Mouse (Mus musculus) ES-E14 (cell line): Measurements from ENCODE around the gene Msl1. TPM values are rescaled to one million over a fixed set of nuclear protein-coding genes. Genes with fewer than 3 reads are reported as not detected.

Source experiments
- DNase-seq: peaks from one replicate; pipeline ENCODE4 v3.0.0-alpha.2; 2013; ENCODE audit warnings: low read depth, low spot score
- H3K27ac ChIP-seq: 2 replicates; pipeline ENCODE4 v1.5.1; 2012; ENCODE audit warnings: low read depth, mild to moderate bottlenecking, low read length, moderate library complexity, mixed read lengths; ENCODE audit not compliant: poor library complexity, insufficient read depth, severe bottlenecking
- H3K36me3 ChIP-seq: 2 replicates; pipeline ENCODE4 v1.6.1; 2012; ENCODE audit warnings: mild to moderate bottlenecking, low read length, moderate library complexity, mixed read lengths; ENCODE audit not compliant: control insufficient read depth, poor library complexity, insufficient read depth, severe bottlenecking
- H3K4me1 ChIP-seq, 2 experiments: fragments of 150-350 bp in 1 of 2; sonication (generic) in 1 of 2; 2 replicates each; pipeline ENCODE4 v1.6.1; 2012; ENCODE audit warnings: low read length in 2 of 2, mild to moderate bottlenecking in 1 of 2, mixed read lengths in 1 of 2; ENCODE audit not compliant: control insufficient read depth in 2 of 2, insufficient read depth in 2 of 2, poor library complexity in 1 of 2
- H3K4me3 ChIP-seq, 2 experiments: fragments of 150-350 bp in 1 of 2; sonication (generic) in 1 of 2; 2 replicates each; pipeline ENCODE4 v1.5.1; 2012; ENCODE audit warnings: low read length in 2 of 2, low read depth in 1 of 2, mild to moderate bottlenecking in 1 of 2, mixed read lengths in 1 of 2; ENCODE audit not compliant: insufficient read depth in 1 of 2, poor library complexity in 1 of 2, severe bottlenecking in 1 of 2
- H3K9ac ChIP-seq: 2 replicates; pipeline ENCODE4 v1.6.1; 2012; ENCODE audit warnings: low read depth, mild to moderate bottlenecking, low read length, mixed read lengths; ENCODE audit not compliant: poor library complexity, insufficient read depth, severe bottlenecking
- H3K9me3 ChIP-seq: fragments of 150-350 bp; sonication (generic); 2 replicates; pipeline ENCODE4 v1.6.1; 2012; ENCODE audit warnings: low read depth, mild to moderate bottlenecking, low read length; ENCODE audit not compliant: control insufficient read depth, insufficient read depth
- CHD2 ChIP-seq: IDR thresholded peaks from 2 replicates; pipeline ENCODE4 v1.6.1; 2014; ENCODE audit warnings: mild to moderate bottlenecking, low read depth, low read length, inconsistent platforms
- HCFC1 ChIP-seq: IDR thresholded peaks from 2 replicates; pipeline ENCODE4 v1.6.1; 2012; ENCODE audit warnings: low read length, inconsistent platforms, borderline replicate concordance; ENCODE audit not compliant: insufficient read depth
- MAFK ChIP-seq: IDR thresholded peaks from 2 replicates; pipeline ENCODE4 v1.6.1; 2014; ENCODE audit warnings: mild to moderate bottlenecking, low read depth, low read length, inconsistent platforms; ENCODE audit not compliant: insufficient read depth
- ZC3H11A ChIP-seq: IDR thresholded peaks from 2 replicates; pipeline ENCODE4 v1.6.1; 2012; ENCODE audit warnings: low read depth, mild to moderate bottlenecking, inconsistent platforms, low read length, borderline replicate concordance
- ZNF384 ChIP-seq: IDR thresholded peaks from 2 replicates; pipeline ENCODE4 v1.6.1; 2012; ENCODE audit warnings: low read depth, low read length, inconsistent platforms
- in situ Hi-C, 2 experiments: fragments of 600-800 bp; cut with MboI; formaldehyde crosslinking; loops; one replicate each; pipeline ENCODE4 v1.15.1; 2025; ENCODE audit warnings: low sequenced_read_pairs in 2 of 2, inconsistent platforms in 1 of 2; ENCODE audit not compliant: unreplicated experiment in 2 of 2
- total RNA-seq: library from RNA; depleted of rRNA; stranded (reverse); fragments of 300-350 nt; gene quantifications from 2 replicates; pipeline ENCODE4 v1.2.3, GENCODE M21; 2012

Gene Msl1
- total RNA-seq, 1 experiment, result 27.1 TPM

- H3K9me3 ChIP-seq, result no peaks in the 10 kb centered on the region
- H3K27ac ChIP-seq, result no peak overlapping the region
- in situ Hi-C loops, result no loop called here
- no peak overlapping the region for H3K9ac ChIP-seq
- H3K4me1 ChIP-seq, result peaks cover 8 to 17% of the 10 kb centered on the region in 2 experiments; a peak in 3 of 4 replicates
- DNase-seq, result no peak
- no peak overlapping the region for H3K4me3 ChIP-seq
- TF ChIP-seq HCFC1 (no peak), ZNF384 (no peak), ZC3H11A (no peak), MAFK (no peak), CHD2 (no peak)
- H3K36me3 ChIP-seq, result no peaks in the 10 kb centered on the region
Measured at GRCm38 (mm10) chr11:98755726-98756380, 39.5 kb upstream of the Msl1 start.

DNA sequence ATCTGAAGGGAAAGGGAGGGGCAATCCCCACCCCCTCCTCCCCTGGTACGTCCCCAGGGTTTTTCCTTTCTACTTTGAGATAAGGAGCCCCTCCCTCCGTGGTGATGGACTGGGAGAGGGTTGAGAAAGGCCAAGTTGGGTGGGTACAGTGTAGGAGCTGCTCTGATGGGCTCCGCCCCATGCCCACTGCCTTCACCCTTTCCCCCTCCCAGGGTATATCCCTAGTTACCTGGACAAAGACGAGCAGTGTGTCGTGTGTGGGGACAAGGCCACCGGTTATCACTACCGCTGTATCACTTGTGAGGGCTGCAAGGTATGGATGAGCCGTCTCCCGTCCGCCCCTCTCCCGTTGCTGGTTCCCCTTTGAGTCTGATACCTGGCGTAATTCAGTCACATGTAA, 38.6 kb upstream of the Msl1 start:
- DNase-seq, result no peak
- in situ Hi-C loops, result no loop called here
- TF ChIP-seq CHD2, result no peak
- TF ChIP-seq HCFC1, result no peak
- no peak for TF ChIP-seq ZNF384
- TF ChIP-seq ZC3H11A, result no peak
- no peak for TF ChIP-seq MAFK
- H3K27ac ChIP-seq, result no peak overlapping the region
- H3K9me3 ChIP-seq, result no peaks in the 10 kb centered on the region
- no peak overlapping the region for H3K4me3 ChIP-seq
- H3K9ac ChIP-seq, result no peak overlapping the region
- H3K4me1 ChIP-seq, result peaks cover 8 to 16% of the 10 kb centered on the region in 2 experiments; a peak in 3 of 4 replicates
- no peaks in the 10 kb centered on the region for H3K36me3 ChIP-seq

DNA sequence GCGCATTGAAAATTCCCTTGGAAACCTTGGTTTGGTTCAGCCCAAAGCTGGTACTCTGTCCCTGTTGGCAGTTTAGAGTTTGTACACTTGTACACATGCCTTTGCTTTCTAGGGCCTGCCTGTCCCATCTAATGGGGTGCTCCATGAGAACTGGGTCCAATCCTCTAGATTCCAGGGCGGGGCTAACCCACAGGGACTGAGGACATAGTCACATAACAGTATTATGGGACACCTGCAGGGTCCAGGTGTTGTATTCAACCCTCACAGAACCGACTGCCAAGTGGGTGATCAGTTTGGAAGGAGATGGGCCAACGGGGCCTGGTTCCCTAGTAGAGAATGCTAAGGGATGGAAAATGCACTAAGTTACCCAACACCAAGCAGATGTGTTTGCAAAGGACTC, 33.4 kb upstream of the Msl1 start:
- no peak for DNase-seq
- Histone ChIP-seq H3K4me1 (peaks cover 11 to 22% of the 10 kb centered on the region in 2 experiments), H3K27ac (no peak overlapping the region), H3K9me3 (no peaks in the 10 kb centered on the region), H3K4me3 (no peak overlapping the region), H3K36me3 (no peaks in the 10 kb centered on the region), H3K9ac (no peak overlapping the region)
- in situ Hi-C loops, result no loop called here
- no peak for TF ChIP-seq MAFK
- no peak for TF ChIP-seq HCFC1
- TF ChIP-seq ZC3H11A, result no peak
- TF ChIP-seq CHD2, result no peak
- no peak for TF ChIP-seq ZNF384

GRCm38 (mm10) chr11:98762756-98763501, 32.4 kb upstream of the Msl1 start:
- Histone ChIP-seq H3K4me1 (peaks cover 11 to 27% of the 10 kb centered on the region in 2 experiments), H3K9ac (peak overlapping the region; percentile 33; the same call in 1 of the 2 replicates), H3K4me3 (peak overlapping the region; percentile 32 to 50; a peak in 3 of 4 replicates), H3K9me3 (no peaks in the 10 kb centered on the region), H3K27ac (no peak overlapping the region), H3K36me3 (no peaks in the 10 kb centered on the region)
- TF ChIP-seq ZNF384 (no peak), ZC3H11A (no peak)
- DNase-seq, result no peak
- in situ Hi-C loops, result no loop called here

DNA sequence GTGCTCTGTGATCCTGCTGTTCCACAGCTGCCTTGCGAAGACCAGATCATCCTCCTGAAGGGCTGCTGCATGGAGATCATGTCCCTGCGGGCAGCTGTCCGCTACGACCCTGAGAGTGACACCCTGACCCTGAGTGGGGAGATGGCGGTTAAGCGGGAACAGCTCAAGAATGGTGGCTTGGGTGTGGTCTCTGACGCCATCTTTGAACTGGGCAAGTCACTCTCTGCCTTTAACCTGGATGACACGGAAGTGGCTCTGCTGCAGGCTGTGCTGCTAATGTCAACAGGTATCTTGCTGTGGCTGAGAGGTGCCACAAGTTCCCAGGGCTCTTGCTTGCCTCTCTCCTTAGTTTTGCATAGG, 31.8 kb upstream of the Msl1 start:
- H3K4me3 ChIP-seq, result peak overlapping the region; percentile 50 to 54
- in situ Hi-C loops, result no loop called here
- H3K36me3 ChIP-seq, result peaks cover 2% of the 10 kb centered on the region; the same call in 1 of the 2 replicates
- peak overlapping the region; percentile 53; the same call in 1 of the 2 replicates for H3K9ac ChIP-seq
- H3K27ac ChIP-seq, result no peak overlapping the region
- TF ChIP-seq ZC3H11A (no peak), CHD2 (no peak), HCFC1 (peak; percentile 52; the same call in 1 of the 2 replicates), ZNF384 (no peak), MAFK (no peak)
- H3K9me3 ChIP-seq, result no peaks in the 10 kb centered on the region
- DNase-seq, result no peak
- peaks cover 11 to 31% of the 10 kb centered on the region in 2 experiments for H3K4me1 ChIP-seq
